Mouse (Mus musculus): Measurements from ENCODE around the gene Cebpa.

DNA sequence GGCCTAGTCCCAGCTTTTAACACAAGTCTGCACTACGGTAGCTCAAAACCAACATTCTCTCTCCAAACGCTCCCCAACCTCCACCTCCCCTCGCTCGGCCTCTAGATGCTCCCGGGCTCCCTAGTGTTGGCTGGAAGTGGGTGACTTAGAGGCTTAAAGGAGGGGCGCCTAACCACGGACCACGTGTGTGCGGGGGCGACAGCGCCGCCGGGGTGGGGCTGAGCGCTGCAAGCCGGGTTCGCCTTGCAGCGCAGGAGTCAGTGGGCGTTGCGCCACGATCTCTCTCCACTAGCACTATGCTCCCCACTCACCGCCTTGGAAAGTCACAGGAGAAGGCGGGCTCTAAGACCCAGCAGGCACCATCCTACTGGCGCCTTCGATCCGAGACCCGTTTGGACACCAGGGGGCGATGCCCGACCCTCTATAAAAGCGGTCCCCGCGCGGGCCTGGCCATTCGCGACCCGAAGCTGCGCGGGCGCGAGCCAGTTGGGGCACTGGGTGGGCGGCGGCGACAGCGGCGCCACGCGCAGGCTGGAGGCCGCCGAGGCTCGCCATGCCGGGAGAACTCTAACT, at the start of gene Cebpa:
- TF ChIP-seq CTCF (IDR thresholded peaks at IDR 0.05; ENCODE audit: borderline replicate concordance, control insufficient read depth, extremely low read depth, insufficient read depth, low read length, poor library complexity) (peak; percentile 77), POLR2A (IDR thresholded peaks at IDR 0.05; ENCODE audit: control insufficient read depth, extremely low read depth, insufficient read depth, low read length, poor library complexity) (no peak)
